Mouse (Mus musculus): Measurements from ENCODE around the gene Ddx4. TPM values are rescaled to one million over a fixed set of nuclear protein-coding genes. Genes with fewer than 3 reads are reported as not detected.

Gene Ddx4
- polyA plus RNA-seq, 1 experiment, result not detected

DNA sequence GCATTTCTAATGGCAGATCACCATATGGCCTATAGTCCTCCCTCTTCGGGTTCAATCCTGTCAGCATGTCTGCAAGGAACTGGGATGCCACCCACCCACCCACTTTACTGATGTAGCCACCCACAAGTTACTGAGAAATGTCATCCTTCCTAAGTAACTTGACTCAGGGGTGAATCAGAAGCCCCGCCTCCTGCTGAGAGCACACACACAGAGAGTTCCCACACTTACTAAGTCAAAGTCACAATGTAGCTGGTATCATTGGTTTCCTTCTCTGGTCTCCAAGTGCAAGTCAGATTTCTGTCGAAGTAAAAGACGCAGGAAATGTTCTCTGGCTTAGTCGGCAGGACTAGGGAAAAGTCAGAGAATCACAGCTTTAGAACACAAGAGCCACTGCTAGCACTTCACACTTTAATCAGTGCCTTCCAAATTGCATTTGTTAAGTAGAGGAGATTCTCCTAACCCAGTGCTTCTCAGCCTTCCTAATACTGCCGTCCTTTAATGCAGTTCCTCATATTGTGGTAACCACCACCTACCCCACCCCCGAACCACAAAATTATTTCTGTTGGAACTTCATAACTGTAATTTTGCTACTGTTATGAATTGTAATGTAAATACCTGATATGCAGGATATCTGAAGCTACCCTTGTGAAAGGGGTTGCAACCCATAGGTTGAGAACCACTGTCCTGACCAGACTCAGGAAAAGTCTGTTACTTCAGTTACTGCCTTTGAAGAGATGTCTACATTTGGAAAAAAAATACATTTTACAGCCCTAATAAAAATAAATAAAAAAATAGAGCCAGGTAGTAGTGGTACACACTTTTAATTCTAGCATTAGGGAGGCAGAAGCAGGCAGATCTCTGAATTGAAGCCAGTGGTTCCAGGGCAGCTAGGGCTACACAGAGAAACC, 100.4 kb downstream of the Ddx4 start:
- no peaks in the 10 kb centered on the region for H3K27me3 ChIP-seq (ENCODE audit: control insufficient read depth)
- TF ChIP-seq TAL1 (IDR thresholded peaks at IDR 0.05; ENCODE audit: low read length), result no peak
- TF ChIP-seq GATA1 (IDR thresholded peaks at IDR 0.05; ENCODE audit: low read length), result no peak
- no peaks in the 10 kb centered on the region for H3K36me3 ChIP-seq (ENCODE audit: control insufficient read depth)
- H3K9me3 ChIP-seq (ENCODE audit: control insufficient read depth, low read length), result no peaks in the 10 kb centered on the region
- H3K4me3 ChIP-seq (replicated peaks), result no peak overlapping the region
- H3K4me1 ChIP-seq (ENCODE audit: control insufficient read depth), result no peaks in the 10 kb centered on the region

Other genes with a start within 250 kb of the Ddx4 start
- gene Il6st, start 188.4 kb downstream of the Ddx4 start, polyA plus RNA-seq (2012), result 0.01 TPM in 1 of 2 replicates, not detected in the other
- not detected in 2 replicates for gene Il31ra, start 58.1 kb downstream of the Ddx4 start, polyA plus RNA-seq (2012)
- gene Slc38a9, start 8.3 kb upstream of the Ddx4 start, polyA plus RNA-seq (2012), result 0.33 and 0.39 TPM in 2 replicates
- gene Plpp1, start 148.3 kb upstream of the Ddx4 start, polyA plus RNA-seq (2012), result 5.1 and 5.2 TPM in 2 replicates